Mouse (Mus musculus): ENCODE results near the gene Bsdc1.
"Not testable (repeated sequence)": the region's sequence is repeated elsewhere in the genome, so short reads cannot be mapped to it uniquely, and the experiment has no call there.

Bsdc1 gene

DNA sequence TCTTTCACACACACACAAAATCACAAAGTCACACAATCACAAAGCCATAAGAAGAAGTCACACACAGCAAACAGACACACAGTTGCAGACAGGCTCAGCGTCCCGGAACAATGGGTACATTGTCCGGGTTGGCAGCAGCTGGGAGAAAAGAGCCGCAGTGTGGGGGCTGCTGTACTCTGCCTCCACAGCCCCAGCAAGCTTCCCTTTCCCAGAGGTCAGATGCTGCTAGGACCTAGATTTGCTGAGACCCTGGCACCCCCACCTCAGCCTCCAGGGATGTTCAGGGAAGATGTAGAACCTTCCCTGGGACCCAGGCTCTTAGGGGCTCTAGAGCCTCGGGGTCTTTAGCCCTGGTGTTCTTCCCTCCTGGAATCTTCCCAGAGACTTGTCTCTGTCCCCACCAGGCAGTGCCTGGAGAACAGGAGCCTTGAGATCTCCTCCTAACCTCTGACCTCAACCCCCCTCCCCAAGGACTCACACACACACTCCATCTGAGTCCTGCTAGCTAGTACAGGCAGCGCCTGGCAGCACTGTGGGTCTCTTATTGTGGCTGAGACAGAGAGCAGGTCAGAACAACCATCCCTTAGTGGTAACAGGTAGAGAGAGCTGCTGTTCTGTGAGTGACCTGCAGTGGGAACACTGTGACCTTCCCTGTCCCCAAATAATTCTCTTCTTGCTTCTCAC lies 50.2 kb downstream of the Bsdc1 start:
- CTCF ChIA-PET, result no interaction called here

DNA sequence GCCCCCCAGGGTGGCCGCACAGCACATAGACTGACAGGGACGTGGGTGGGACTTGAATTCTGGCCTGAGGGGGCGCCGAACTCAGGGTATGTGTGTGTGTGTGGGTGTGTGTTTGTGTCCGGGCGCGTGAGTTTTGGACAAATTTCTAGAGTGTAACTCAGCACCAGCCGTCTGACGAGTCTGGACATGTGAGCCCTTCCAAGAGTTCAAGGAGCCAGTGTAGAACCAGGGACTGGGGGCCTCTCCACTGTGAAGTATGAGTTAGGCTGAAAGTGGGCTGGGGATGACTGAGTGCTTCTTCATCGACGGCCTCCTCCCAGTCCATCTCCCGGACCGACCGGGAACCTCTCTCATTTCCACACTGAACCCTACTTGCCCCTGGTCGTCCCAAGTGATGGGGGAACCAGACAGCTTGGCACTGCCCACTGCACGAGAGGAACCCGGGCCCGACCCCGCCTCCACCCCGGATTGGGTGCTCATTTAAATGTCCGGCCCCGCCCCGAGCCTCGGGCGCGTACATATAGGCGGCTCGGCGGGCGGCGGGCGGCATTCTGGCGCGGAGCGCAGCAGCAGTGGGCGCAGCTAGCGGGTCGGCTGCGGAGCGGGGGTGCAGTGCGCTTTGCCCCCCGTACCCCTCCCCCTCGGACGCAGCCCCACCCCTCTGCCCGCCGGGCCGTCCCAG lies 51.8 kb downstream of the Bsdc1 start, which contains the start of gene Marcksl1:
Gene Marcksl1, plus strand, starts transcription at position 496 of the 682 bp plus-strand sequence.
- CTCF ChIA-PET, result interaction anchor here (0.6 to 1.1 kb wide), 3 partner anchors 12 to 137 kb away, joined by 3 to 5 read pairs (median 4); no protein-coding TSS in a partner anchor

DNA sequence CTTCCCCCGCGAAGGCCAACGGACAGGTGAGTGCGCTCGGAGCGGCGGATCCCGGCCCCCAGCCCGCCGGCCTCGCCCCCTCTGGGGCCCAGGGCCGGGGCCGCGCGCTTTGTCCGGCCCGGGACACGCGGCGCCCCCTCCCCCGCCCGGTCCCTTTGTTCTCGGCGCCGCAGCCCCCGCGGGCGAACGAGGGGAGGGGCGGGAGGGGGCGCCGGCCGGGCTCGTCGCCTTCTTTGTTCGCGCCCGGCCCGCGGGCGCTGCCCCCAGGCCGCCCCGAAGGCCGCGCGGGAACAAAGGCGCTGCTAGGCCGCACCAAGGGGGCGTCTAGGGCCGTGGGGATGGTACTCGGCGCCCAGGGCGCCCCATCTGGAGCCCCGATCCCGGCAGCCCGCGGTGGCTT lies 52.5 kb downstream of the Bsdc1 start:
- CTCF ChIA-PET, result interaction anchor here (0.6 to 1.1 kb wide), 2 partner anchors 11 to 137 kb away, joined by 3 to 5 read pairs; no protein-coding TSS in a partner anchor

DNA sequence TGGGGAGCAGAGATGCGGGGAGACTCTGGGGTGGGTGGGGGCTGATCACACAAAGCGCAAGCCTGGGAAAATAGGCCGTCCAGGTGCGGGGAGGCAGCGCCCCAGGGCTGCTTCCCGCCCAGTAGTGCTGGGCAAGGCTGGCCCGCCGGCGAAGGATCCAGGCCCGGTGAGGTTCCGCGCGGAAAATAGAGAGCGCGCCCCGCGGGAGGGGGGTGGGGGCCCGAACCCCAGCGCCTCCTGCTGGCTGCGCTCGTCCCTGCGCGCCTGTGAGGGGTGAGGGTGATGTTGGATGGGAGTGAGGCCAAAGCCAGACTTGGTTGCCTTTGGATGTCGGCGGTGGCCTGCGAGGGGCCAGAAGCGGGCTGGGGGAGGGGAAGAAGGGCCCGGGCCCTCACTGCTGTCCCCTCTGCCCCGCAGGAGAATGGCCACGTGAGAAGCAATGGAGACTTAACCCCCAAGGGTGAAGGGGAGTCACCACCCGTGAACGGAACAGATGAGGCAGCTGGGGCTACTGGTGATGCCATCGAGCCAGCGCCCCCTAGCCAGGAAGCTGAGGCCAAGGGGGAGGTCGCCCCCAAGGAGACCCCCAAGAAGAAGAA lies 53.0 kb downstream of the Bsdc1 start:
- CTCF ChIA-PET, result interaction anchor here (1.1 kb wide), 1 partner anchor 11 kb away, joined by 5 read pairs; no protein-coding TSS in a partner anchor

DNA sequence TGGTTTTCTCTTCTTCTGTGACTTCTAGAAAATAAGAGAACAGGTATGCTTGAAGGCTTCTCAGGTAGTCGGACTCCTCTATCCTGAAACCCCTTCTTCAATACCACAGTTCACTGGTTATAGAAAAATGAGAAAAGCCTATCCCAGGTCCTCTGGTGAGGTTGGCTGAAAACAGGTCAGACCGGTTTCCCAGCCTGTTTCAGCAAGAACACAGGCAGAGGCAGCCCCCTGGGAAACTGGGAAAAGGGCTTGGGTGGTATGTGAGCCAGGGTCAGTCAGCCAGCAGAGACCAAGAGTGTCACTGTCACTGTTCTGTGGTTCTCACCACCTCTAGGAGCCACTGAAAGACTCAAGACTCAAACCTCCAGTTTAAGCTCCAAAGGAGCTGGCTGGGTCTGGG lies 55.5 kb downstream of the Bsdc1 start:
- CTCF ChIA-PET, result no interaction called here

DNA sequence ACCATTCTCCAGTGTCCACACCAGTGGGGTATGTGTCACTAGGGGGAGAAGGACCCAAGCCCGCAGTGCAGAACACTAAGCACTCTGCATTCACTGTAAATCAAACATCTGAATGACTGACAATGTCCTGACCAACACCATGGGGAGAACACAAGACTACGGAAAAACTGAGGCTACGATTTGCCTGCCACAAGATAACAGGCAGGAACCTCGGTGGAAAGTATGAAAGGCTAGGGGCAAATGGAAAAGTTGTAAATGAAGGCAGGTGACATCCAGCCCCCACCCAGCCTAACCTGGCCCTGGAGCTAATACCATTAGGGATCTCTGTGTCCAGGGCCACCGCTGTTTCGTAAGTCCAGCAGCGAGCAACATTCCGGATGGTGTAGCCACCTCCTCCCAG lies 57.1 kb downstream of the Bsdc1 start:
- CTCF ChIA-PET, result interaction anchor here (0.5 kb wide), 1 partner anchor 65 kb away, joined by 3 read pairs; no protein-coding TSS in a partner anchor

DNA sequence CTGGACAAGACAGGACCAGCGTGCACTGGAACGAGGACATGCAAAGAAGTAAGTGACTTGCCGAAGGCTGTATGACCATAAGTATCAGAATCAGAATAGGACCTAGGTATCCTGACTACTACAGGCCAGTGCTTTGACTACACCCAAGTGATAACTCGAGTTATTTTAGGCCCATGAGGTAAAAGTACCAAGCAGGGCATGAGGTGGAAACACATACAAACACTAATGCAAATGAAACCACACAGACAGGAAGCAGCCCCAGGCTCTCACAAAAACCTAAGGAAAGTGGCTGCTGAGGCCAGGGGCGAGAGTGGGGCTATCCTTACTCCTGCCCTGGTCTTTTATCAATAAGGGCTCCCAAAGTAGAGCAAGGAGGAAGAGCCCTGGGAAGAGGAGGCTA lies 64.0 kb downstream of the Bsdc1 start:
- CTCF ChIA-PET, result interaction anchor here (1.1 kb wide), 1 partner anchor 12 kb away, joined by 5 read pairs; the partner anchor contains the start of gene Marcksl1

DNA sequence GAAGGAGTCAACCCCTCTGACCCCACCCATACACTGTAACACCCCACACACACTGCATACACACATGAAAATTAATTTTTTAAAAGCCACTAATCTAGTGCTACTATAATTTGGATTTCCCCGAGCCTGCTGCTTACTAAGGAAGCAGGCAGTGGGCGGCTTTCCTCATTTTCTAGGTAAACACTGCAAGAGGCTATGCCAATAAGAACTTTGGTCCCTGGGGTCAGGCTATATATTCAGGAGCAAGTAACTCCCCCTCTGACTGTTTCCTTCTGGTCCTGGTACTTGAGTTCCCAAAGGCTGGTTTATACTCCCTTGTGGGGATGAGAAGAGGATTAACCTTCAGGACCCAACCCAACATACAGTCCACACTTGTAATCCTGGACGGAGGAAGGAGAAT lies 64.5 kb downstream of the Bsdc1 start:
- CTCF ChIA-PET, result no interaction called here

DNA sequence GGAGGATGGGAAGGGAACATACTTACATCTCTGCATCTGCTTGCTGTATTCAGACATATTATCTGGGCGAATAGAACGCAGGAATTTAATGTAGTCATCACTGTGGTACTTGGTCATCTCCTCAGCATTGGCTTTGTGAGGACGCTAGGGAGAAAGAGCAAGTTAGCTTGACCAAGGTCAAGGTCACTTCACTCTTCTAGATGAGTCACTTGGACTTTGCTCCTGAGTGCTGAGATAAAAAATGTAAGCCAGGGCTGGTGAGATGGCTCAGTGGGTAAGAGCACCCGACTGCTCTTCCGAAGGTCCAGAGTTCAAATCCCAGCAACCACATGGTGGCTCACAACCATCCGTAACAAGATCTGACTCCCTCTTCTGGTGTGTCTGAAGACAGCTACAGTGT lies 67.5 kb downstream of the Bsdc1 start:
- CTCF ChIA-PET, result not testable (repeated sequence)

Data from spleen, embryonic (tissue).